Mouse (Mus musculus) brain, embryonic 14.5 days (tissue): ENCODE measurements around the gene Tril.

Experiments
- CTCF ChIP-seq: fragments of 200-500 bp; IDR thresholded peaks from 2 replicates; pipeline ENCODE4 v1.5.1; 2012; ENCODE audit warnings: inconsistent platforms, mild to moderate bottlenecking, moderate library complexity, borderline replicate concordance; ENCODE audit not compliant: insufficient read depth, insufficient read length; ENCODE audit errors: extremely low read depth
- POLR2A ChIP-seq: fragments of 200-500 bp; IDR thresholded peaks from 2 replicates; pipeline ENCODE4 v1.6.1; 2012; ENCODE audit warnings: mild to moderate bottlenecking, inconsistent platforms, borderline replicate concordance; ENCODE audit not compliant: poor library complexity, insufficient read depth, insufficient read length, severe bottlenecking; ENCODE audit errors: extremely low read depth

GRCm38 (mm10) chr6:53795078-53795477 lies 25.6 kb downstream of the Tril start:
- TF ChIP-seq CTCF = no peak
- TF ChIP-seq POLR2A = no peak
